Mouse (Mus musculus): ENCODE data around the gene Fer1l5. TPM values are rescaled to one million over a fixed set of nuclear protein-coding genes. Genes with fewer than 3 reads are reported as not detected.

Fer1l5 gene
- total and polyA plus RNA-seq, 2 experiments from 2014 or later: 0.20 TPM; not detected in 1

- ATAC-seq (ENCODE audit: insufficient read depth, low read depth) (no peak), DNase-seq (ENCODE audit: low spot score) (no peak)
- Histone ChIP-seq H3K4me2 (ENCODE audit: low read depth, low read length) (no peak overlapping the region), H3K36me3 (replicated peaks; ENCODE audit: control insufficient read depth, insufficient read depth, low read length) (peaks cover 72% of the 10 kb centered on the region), H3K9ac (replicated peaks; ENCODE audit: low read depth, low read length) (no peak overlapping the region), H3K27me3 (ENCODE audit: control insufficient read depth, insufficient read depth, low read length) (no peaks in the 10 kb centered on the region), H3K9me3 (replicated peaks; ENCODE audit: control insufficient read depth, low read length) (no peaks in the 10 kb centered on the region), H3K27ac (ENCODE audit: low read depth) (no peak overlapping the region), H3K4me3 (ENCODE audit: low read depth, low read length) (no peak overlapping the region), H3K4me1 (ENCODE audit: control insufficient read depth, insufficient read depth) (no peaks in the 10 kb centered on the region)
- 88% methylated on average over 3 of the region's 3 CpGs for WGBS
- TF ChIP-seq CTCF (IDR thresholded peaks at IDR 0.05; ENCODE audit: low read depth) (no peak), EP300 (IDR thresholded peaks at IDR 0.05; ENCODE audit: low read depth) (no peak)
These were observed 61.5 kb downstream of the Fer1l5 start for GRCm38 (mm10) chr1:36433616-36434015.

- H3K36me3 ChIP-seq (replicated peaks; ENCODE audit: control insufficient read depth, insufficient read depth, low read length): peaks cover 79% of the 10 kb centered on the region
- no peak overlapping the region for H3K4me3 ChIP-seq (ENCODE audit: low read depth, low read length)
- ATAC-seq (ENCODE audit: insufficient read depth, low read depth): no peak
- TF ChIP-seq CTCF (IDR thresholded peaks at IDR 0.05; ENCODE audit: low read depth) (no peak), EP300 (IDR thresholded peaks at IDR 0.05; ENCODE audit: low read depth) (no peak)
- no peaks in the 10 kb centered on the region for H3K4me1 ChIP-seq (ENCODE audit: control insufficient read depth, insufficient read depth)
- H3K9ac ChIP-seq (replicated peaks; ENCODE audit: low read depth, low read length): no peak overlapping the region
- H3K27ac ChIP-seq (ENCODE audit: low read depth): no peak overlapping the region
- no peak for DNase-seq (ENCODE audit: low spot score)
- no peak overlapping the region for H3K4me2 ChIP-seq (ENCODE audit: low read depth, low read length)
- H3K9me3 ChIP-seq (replicated peaks; ENCODE audit: control insufficient read depth, low read length): no peaks in the 10 kb centered on the region
- no peaks in the 10 kb centered on the region for H3K27me3 ChIP-seq (ENCODE audit: control insufficient read depth, insufficient read depth, low read length)
- WGBS: 58% methylated on average over 4 of the region's 4 CpGs
These were observed 63.0 kb downstream of the Fer1l5 start for GRCm38 (mm10) chr1:36435071-36435470.

- Histone ChIP-seq H3K4me1 (ENCODE audit: control insufficient read depth, insufficient read depth) (no peaks in the 10 kb centered on the region), H3K9me3 (replicated peaks; ENCODE audit: control insufficient read depth, low read length) (no peaks in the 10 kb centered on the region), H3K27me3 (ENCODE audit: control insufficient read depth, insufficient read depth, low read length) (no peaks in the 10 kb centered on the region), H3K27ac (ENCODE audit: low read depth) (no peak overlapping the region), H3K4me3 (ENCODE audit: low read depth, low read length) (no peak overlapping the region), H3K4me2 (ENCODE audit: low read depth, low read length) (no peak overlapping the region), H3K9ac (replicated peaks; ENCODE audit: low read depth, low read length) (no peak overlapping the region), H3K36me3 (replicated peaks; ENCODE audit: control insufficient read depth, insufficient read depth, low read length) (peaks cover 79% of the 10 kb centered on the region)
- ATAC-seq (ENCODE audit: insufficient read depth, low read depth) (no peak), DNase-seq (ENCODE audit: low spot score) (no peak)
- TF ChIP-seq EP300 (IDR thresholded peaks at IDR 0.05; ENCODE audit: low read depth) (no peak), CTCF (IDR thresholded peaks at IDR 0.05; ENCODE audit: low read depth) (no peak)
- 95% methylated on average over 6 of the region's 6 CpGs for WGBS
These were observed 64.4 kb downstream of the Fer1l5 start for GRCm38 (mm10) chr1:36436515-36436914.

- Histone ChIP-seq H3K9me3 (replicated peaks; ENCODE audit: control insufficient read depth, low read length) (no peaks in the 10 kb centered on the region), H3K27ac (ENCODE audit: low read depth) (no peak overlapping the region), H3K4me1 (ENCODE audit: control insufficient read depth, insufficient read depth) (no peaks in the 10 kb centered on the region), H3K36me3 (replicated peaks; ENCODE audit: control insufficient read depth, insufficient read depth, low read length) (peaks cover 73% of the 10 kb centered on the region), H3K27me3 (ENCODE audit: control insufficient read depth, insufficient read depth, low read length) (no peaks in the 10 kb centered on the region), H3K4me3 (ENCODE audit: low read depth, low read length) (no peak overlapping the region), H3K9ac (replicated peaks; ENCODE audit: low read depth, low read length) (no peak overlapping the region), H3K4me2 (ENCODE audit: low read depth, low read length) (no peak overlapping the region)
- ATAC-seq (ENCODE audit: insufficient read depth, low read depth) (no peak), DNase-seq (ENCODE audit: low spot score) (no peak)
- no peak for TF ChIP-seq CTCF (IDR thresholded peaks at IDR 0.05; ENCODE audit: low read depth)
- TF ChIP-seq EP300 (IDR thresholded peaks at IDR 0.05; ENCODE audit: low read depth): no peak
- whole genome bisulfite sequencing: 90% methylated on average over 3 of the region's 3 CpGs
These were observed 65.1 kb downstream of the Fer1l5 start for GRCm38 (mm10) chr1:36437223-36437622.

- no peak for TF ChIP-seq CTCF (IDR thresholded peaks at IDR 0.05; ENCODE audit: low read depth)
- TF ChIP-seq EP300 (IDR thresholded peaks at IDR 0.05; ENCODE audit: low read depth): no peak
- no peak for DNase-seq (ENCODE audit: low spot score)
- no peak for ATAC-seq (ENCODE audit: insufficient read depth, low read depth)
- Histone ChIP-seq H3K36me3 (replicated peaks; ENCODE audit: control insufficient read depth, insufficient read depth, low read length) (peaks cover 46% of the 10 kb centered on the region), H3K27ac (ENCODE audit: low read depth) (no peak overlapping the region), H3K9ac (replicated peaks; ENCODE audit: low read depth, low read length) (no peak overlapping the region), H3K4me2 (ENCODE audit: low read depth, low read length) (no peak overlapping the region), H3K4me3 (ENCODE audit: low read depth, low read length) (no peak overlapping the region), H3K9me3 (replicated peaks; ENCODE audit: control insufficient read depth, low read length) (no peaks in the 10 kb centered on the region), H3K27me3 (ENCODE audit: control insufficient read depth, insufficient read depth, low read length) (no peaks in the 10 kb centered on the region), H3K4me1 (ENCODE audit: control insufficient read depth, insufficient read depth) (peaks cover 6% of the 10 kb centered on the region; the same call in 1 of the 2 replicates)
- 85% methylated on average over 4 of the region's 4 CpGs for WGBS
These were observed 69.0 kb downstream of the Fer1l5 start for GRCm38 (mm10) chr1:36441101-36441500.

Data from heart, postnatal 0 days (tissue).